1 mouse cellular context compared by ENCODE assay signal in the genomic region with DNA sequence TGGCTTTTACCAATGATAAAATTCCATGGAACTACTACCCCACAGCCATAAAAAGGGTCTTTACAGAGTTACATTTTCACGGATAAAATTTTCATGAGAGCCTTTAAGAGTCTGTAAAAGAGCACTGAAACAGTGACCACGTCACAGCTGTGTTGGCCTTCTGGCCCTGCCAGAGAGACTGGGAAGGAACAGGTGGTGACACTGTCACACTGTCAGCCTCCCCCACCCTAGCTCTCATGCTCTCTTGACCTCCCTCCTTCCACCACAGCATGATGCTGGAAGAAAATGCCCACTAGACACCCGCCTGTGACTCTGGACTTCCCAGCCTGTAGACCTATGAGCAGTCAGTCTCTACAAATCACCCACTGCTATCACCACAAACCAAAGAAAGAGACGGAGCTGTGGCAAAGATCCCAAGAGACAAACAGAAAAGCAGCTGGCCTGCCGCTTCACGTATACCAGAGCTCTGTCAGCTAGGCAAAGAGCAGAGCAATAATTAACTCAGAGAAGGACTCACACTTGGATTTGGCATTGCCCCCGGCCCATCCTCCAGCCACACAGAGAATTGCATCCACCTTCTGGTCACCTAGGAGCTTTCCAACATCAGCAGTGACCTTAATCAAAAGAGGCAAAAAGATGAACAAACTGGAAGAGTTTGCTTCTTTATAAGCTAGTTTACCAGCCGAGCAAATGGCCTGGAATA.
TF ChIP-seq lines count a peak whose summit lies in the region.

No protein-coding gene starts in this region.

TF ChIP-seq in CH12.LX, 34 proteins besides CTCF, POLR2A, EP300 and RAD21 (continued from another document):
- TF ChIP-seq MXI1 (IDR thresholded peaks at IDR 0.05; ENCODE audit: low read depth, low read length): no peak
- no peak for TF ChIP-seq UBTF (IDR thresholded peaks at IDR 0.05; ENCODE audit: low read depth, low read length)
- no peak for TF ChIP-seq ETS1 (conservative IDR thresholded peaks at IDR 0.05; ENCODE audit: low read depth, low read length)
- TF ChIP-seq E2F4 (IDR thresholded peaks at IDR 0.05; ENCODE audit: insufficient replicate concordance, low read depth, low read length): no peak
- TF ChIP-seq PAX5 (IDR thresholded peaks at IDR 0.05; ENCODE audit: low read length): no peak
- TF ChIP-seq USF1 (IDR thresholded peaks at IDR 0.05; ENCODE audit: low read depth, low read length): no peak
- TF ChIP-seq BHLHE40 (IDR thresholded peaks at IDR 0.05; ENCODE audit: low read depth, low read length): no peak
- no peak for TF ChIP-seq TCF12 (IDR thresholded peaks at IDR 0.05; ENCODE audit: low read depth, low read length)
- TF ChIP-seq MYC (IDR thresholded peaks at IDR 0.05; ENCODE audit: low read depth, low read length): no peak
- TF ChIP-seq CHD2 (IDR thresholded peaks at IDR 0.05; ENCODE audit: low read length): no peak
